Mouse (Mus musculus) heart, embryonic 10.5 days (tissue): ENCODE data around the gene Plp1. TPM values are rescaled to one million over a fixed set of nuclear protein-coding genes. Genes with fewer than 3 reads are reported as not detected.

Experiments
- DNase-seq: peaks from one replicate; pipeline ENCODE4 v3.0.0-alpha.2; 2017; ENCODE audit warnings: low spot score
- H3K27ac ChIP-seq: fragments of 300-500 bp; sonication (generic); 2 replicates; pipeline ENCODE4 v1.5.1; 2016; ENCODE audit warnings: mild to moderate bottlenecking
- H3K27me3 ChIP-seq: fragments of 300-500 bp; sonication (generic); 2 replicates; pipeline ENCODE4 v1.6.1; 2016; ENCODE audit warnings: mild to moderate bottlenecking; ENCODE audit not compliant: poor library complexity, insufficient read depth, severe bottlenecking
- H3K36me3 ChIP-seq: fragments of 300-500 bp; sonication (generic); 2 replicates; pipeline ENCODE4 v1.6.1; 2016; ENCODE audit warnings: mild to moderate bottlenecking, moderate library complexity
- H3K4me1 ChIP-seq: fragments of 300-500 bp; sonication (generic); 2 replicates; pipeline ENCODE4 v1.6.1; 2016; ENCODE audit warnings: mild to moderate bottlenecking
- H3K4me3 ChIP-seq: fragments of 300-500 bp; sonication (generic); 2 replicates; pipeline ENCODE4 v1.5.1; 2016; ENCODE audit warnings: mild to moderate bottlenecking, moderate library complexity
- H3K9me3 ChIP-seq: fragments of 300-500 bp; sonication (generic); 2 replicates; pipeline ENCODE4 v1.6.1; 2016; ENCODE audit warnings: mild to moderate bottlenecking, moderate library complexity
- WGBS: fragments of 180-500 bp; shearing (Covaris S2); methylation state at CpG from one replicate; pipeline ENCODE4 v1.1.7; 2016; 5-methylcytosine and 5-hydroxymethylcytosine counted together
- polyA plus RNA-seq: library from polyadenylated mRNA; unstranded; fragments of >200 nt; fragmentation: Nextera tagmentation; extraction: Ambion mirVana; gene quantifications from 2 replicates; pipeline ENCODE4 v1.2.1, GENCODE M21; 2016

Plp1 gene
- polyA plus RNA-seq = 2.7 and 3.2 TPM in 2 replicates

GRCm38 (mm10) chrX:136822371-136822770 is at the start of gene Plp1:
Plp1 (plus strand) TSS chrX:136822671.
- WGBS = 40% methylated on average over 1 of the region's 1 CpGs
- no peaks in the 10 kb centered on the region for H3K36me3 ChIP-seq
- H3K27ac ChIP-seq = no peak within 1 kb of the TSS
- H3K9me3 ChIP-seq = no peaks in the 10 kb centered on the region
- no peak within 1 kb of the TSS for H3K4me3 ChIP-seq
- no peaks in the 10 kb centered on the region for H3K4me1 ChIP-seq
- H3K27me3 ChIP-seq = peaks cover 3% of the 10 kb centered on the region; the same call in 1 of the 2 replicates
- no peak for DNase-seq

- Histone ChIP-seq H3K9me3 (no peaks in the 10 kb centered on the region), H3K27ac (no peak overlapping the region), H3K27me3 (no peaks in the 10 kb centered on the region), H3K4me3 (no peak overlapping the region), H3K4me1 (no peaks in the 10 kb centered on the region), H3K36me3 (peaks cover 2% of the 10 kb centered on the region; the same call in 1 of the 2 replicates)
- no peak for DNase-seq
- 82% methylated on average over 1 of the region's 1 CpGs for WGBS
These were observed 49.4 kb upstream of the Plp1 start for GRCm38 (mm10) chrX:136773035-136773434.

DNA sequence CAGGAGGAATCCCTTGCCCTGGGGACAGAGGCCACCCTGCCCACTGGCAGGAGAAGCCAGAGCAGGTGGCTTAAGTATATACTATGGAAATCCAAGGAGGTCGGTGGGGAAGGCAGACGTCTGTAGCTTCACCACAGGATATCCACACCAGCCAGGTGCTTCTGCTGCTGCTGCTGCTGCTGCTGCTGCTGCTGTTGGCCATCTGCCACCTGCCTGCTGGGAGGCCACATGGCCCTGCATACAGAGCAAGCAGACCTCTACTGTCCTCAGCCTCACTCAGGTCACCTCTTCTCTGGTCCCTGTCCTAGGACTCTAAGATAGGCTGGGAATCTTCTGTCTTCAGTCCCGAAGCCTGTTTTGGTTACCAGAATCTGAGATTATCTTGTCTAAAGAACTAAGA is 44.4 kb upstream of the Plp1 start:
- DNase-seq = no peak
- 70% methylated on average over 3 of the region's 3 CpGs for WGBS
- H3K27ac ChIP-seq = no peak overlapping the region
- H3K36me3 ChIP-seq = peaks cover 3% of the 10 kb centered on the region; the same call in 1 of the 2 replicates
- peaks cover 12% of the 10 kb centered on the region; the same call in 1 of the 2 replicates for H3K27me3 ChIP-seq
- H3K9me3 ChIP-seq = no peaks in the 10 kb centered on the region
- H3K4me1 ChIP-seq = no peaks in the 10 kb centered on the region
- no peak overlapping the region for H3K4me3 ChIP-seq

GRCm38 (mm10) chrX:136779262-136779661 is 43.2 kb upstream of the Plp1 start:
- H3K27ac ChIP-seq = no peak overlapping the region
- peaks cover 12% of the 10 kb centered on the region; the same call in 1 of the 2 replicates for H3K27me3 ChIP-seq
- DNase-seq = no peak
- H3K4me1 ChIP-seq = no peaks in the 10 kb centered on the region
- no peaks in the 10 kb centered on the region for H3K9me3 ChIP-seq
- no peak overlapping the region for H3K4me3 ChIP-seq
- peaks cover 3% of the 10 kb centered on the region; the same call in 1 of the 2 replicates for H3K36me3 ChIP-seq
- WGBS = 57% methylated on average over 2 of the region's 2 CpGs

GRCm38 (mm10) chrX:136780041-136780440 is 42.4 kb upstream of the Plp1 start, which contains the start of gene Glra4:
Glra4 (minus strand) TSS chrX:136780141.
- DNase-seq = no peak
- Histone ChIP-seq H3K27me3 (peaks cover 12% of the 10 kb centered on the region; the same call in 1 of the 2 replicates), H3K9me3 (no peaks in the 10 kb centered on the region), H3K27ac (no peak within 1 kb of the TSS), H3K36me3 (peaks cover 3% of the 10 kb centered on the region; the same call in 1 of the 2 replicates), H3K4me1 (no peaks in the 10 kb centered on the region), H3K4me3 (no peak within 1 kb of the TSS)
- 69% methylated on average over 3 of the region's 3 CpGs for WGBS

GRCm38 (mm10) chrX:136789446-136789845 is 33.0 kb upstream of the Plp1 start:
- Histone ChIP-seq H3K4me3 (no peak overlapping the region), H3K27ac (no peak overlapping the region), H3K36me3 (0 out of 2 replicates have a peak, but pooled peaks cover 3% of the 10 kb centered on the region), H3K4me1 (no peaks in the 10 kb centered on the region), H3K27me3 (no peaks in the 10 kb centered on the region), H3K9me3 (no peaks in the 10 kb centered on the region)
- no peak for DNase-seq
- WGBS = 71% methylated on average over 4 of the region's 4 CpGs

GRCm38 (mm10) chrX:136797223-136797622 is 25.2 kb upstream of the Plp1 start:
- no peaks in the 10 kb centered on the region for H3K4me1 ChIP-seq
- no peaks in the 10 kb centered on the region for H3K36me3 ChIP-seq
- DNase-seq = no peak
- H3K27me3 ChIP-seq = no peaks in the 10 kb centered on the region
- H3K27ac ChIP-seq = no peak overlapping the region
- H3K9me3 ChIP-seq = no peaks in the 10 kb centered on the region
- WGBS = 50% methylated on average over 2 of the region's 2 CpGs
- H3K4me3 ChIP-seq = no peak overlapping the region

DNA sequence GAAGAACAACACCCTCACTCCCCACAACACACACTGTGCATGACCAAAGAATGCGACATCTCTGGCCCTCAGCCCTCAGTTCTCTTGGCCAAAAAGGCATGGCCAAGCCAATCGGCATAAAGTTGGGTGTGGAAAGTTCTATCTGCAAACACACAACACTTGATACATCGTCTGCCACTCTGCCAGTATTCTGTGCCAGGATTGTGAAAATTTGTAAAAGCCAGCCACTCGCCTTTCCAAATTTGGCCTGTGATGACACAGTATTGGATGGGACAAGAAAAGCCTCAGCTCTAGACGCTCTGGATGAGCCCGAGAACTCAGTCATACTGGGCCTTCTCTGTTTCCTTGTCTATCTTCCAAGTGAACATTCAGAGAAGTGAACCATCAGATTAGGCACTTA is 2.7 kb upstream of the Plp1 start:
- 87% methylated on average over 6 of the region's 6 CpGs for WGBS
- no peak for DNase-seq
- no peak overlapping the region for H3K4me3 ChIP-seq
- H3K4me1 ChIP-seq = no peaks in the 10 kb centered on the region
- H3K36me3 ChIP-seq = no peaks in the 10 kb centered on the region
- no peak overlapping the region for H3K27ac ChIP-seq
- H3K9me3 ChIP-seq = no peaks in the 10 kb centered on the region
- H3K27me3 ChIP-seq = peaks cover 3% of the 10 kb centered on the region; the same call in 1 of the 2 replicates

DNA sequence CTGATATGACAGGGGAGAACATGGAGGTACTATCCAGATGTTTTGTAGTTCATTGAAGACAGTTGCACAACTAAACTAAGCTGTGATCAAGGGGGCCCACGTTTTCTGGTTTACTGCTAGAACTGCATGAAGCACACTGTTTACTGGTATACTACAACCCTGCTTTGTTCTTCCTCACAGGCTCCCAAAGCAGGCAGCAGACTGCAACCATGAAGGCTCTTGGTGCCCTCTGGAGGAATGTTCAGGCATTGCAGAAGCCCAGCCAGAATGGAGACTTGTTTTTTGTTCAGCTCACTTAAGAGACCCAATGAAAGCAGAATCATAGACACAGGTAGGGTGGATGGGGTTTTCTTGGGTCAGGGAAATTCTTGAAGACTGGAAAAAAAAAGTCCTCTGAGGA is 2.2 kb upstream of the Plp1 start:
- Histone ChIP-seq H3K36me3 (no peaks in the 10 kb centered on the region), H3K4me3 (no peak overlapping the region), H3K27me3 (peaks cover 3% of the 10 kb centered on the region; the same call in 1 of the 2 replicates), H3K4me1 (no peaks in the 10 kb centered on the region), H3K27ac (no peak overlapping the region), H3K9me3 (no peaks in the 10 kb centered on the region)
- WGBS = 23% methylated on average over 1 of the region's 1 CpGs
- DNase-seq = peak; percentile 77

- WGBS = 70% methylated on average over 4 of the region's 4 CpGs
These were observed 2.5 kb downstream of the Plp1 start for GRCm38 (mm10) chrX:136825016-136825415.

GRCm38 (mm10) chrX:136828610-136829009 is 6.1 kb downstream of the Plp1 start:
- H3K4me3 ChIP-seq = no peak overlapping the region
- no peaks in the 10 kb centered on the region for H3K27me3 ChIP-seq
- DNase-seq = no peak
- H3K36me3 ChIP-seq = no peaks in the 10 kb centered on the region; the same call in 1 of the 2 replicates
- no peaks in the 10 kb centered on the region for H3K9me3 ChIP-seq
- no peak overlapping the region for H3K27ac ChIP-seq
- no peaks in the 10 kb centered on the region for H3K4me1 ChIP-seq

More at GRCm38 (mm10) chrX:136825016-136825415, 2.5 kb downstream of the Plp1 start:
- H3K4me3 ChIP-seq = no peak overlapping the region
- H3K27ac ChIP-seq = no peak overlapping the region
- DNase-seq = no peak
- peaks cover 3% of the 10 kb centered on the region; the same call in 1 of the 2 replicates for H3K27me3 ChIP-seq
- no peaks in the 10 kb centered on the region for H3K9me3 ChIP-seq
- H3K36me3 ChIP-seq = no peaks in the 10 kb centered on the region
- no peaks in the 10 kb centered on the region for H3K4me1 ChIP-seq

DNA sequence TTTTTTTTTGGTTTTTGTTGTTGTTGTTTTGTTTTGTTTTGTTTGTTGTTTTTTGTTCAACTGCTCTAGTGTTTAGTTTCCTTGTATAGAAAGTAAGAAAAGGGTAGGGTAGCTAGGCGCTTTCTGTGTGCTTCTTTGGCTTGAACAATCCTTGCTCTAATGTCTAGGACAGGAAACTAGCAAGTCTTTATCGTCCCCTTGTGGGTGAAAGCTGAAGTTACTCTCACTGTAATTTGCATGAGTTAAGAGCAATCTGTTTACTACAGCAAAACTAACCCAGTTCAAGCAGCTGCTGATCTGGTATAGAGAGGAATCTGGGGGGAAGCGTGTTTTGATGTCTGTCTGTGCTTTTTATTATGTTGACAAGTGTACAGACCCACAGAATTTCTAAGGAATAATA is 27.8 kb downstream of the Plp1 start:
- 37% methylated on average over 3 of the region's 3 CpGs for WGBS
- Histone ChIP-seq H3K4me3 (no peak overlapping the region), H3K9me3 (no peaks in the 10 kb centered on the region), H3K36me3 (no peaks in the 10 kb centered on the region), H3K27me3 (no peaks in the 10 kb centered on the region), H3K27ac (no peak overlapping the region), H3K4me1 (no peaks in the 10 kb centered on the region)
- DNase-seq = no peak

GRCm38 (mm10) chrX:136868061-136869040 is 45.9 kb downstream of the Plp1 start, which contains the start of gene Rab9b:
Rab9b (minus strand) TSS chrX:136868755.
- H3K27me3 ChIP-seq = no peaks in the 10 kb centered on the region; the same call in 1 of the 2 replicates
- 15% methylated on average over 35 of the region's 36 CpGs for WGBS
- H3K4me3 ChIP-seq = peak within 1 kb of the TSS; percentile 62
- no peaks in the 10 kb centered on the region for H3K9me3 ChIP-seq
- DNase-seq = peak; percentile 73
- H3K36me3 ChIP-seq = no peaks in the 10 kb centered on the region
- no peaks in the 10 kb centered on the region for H3K4me1 ChIP-seq
- no peak within 1 kb of the TSS for H3K27ac ChIP-seq
